Mouse (Mus musculus) urinary bladder, postnatal 4 days (tissue): Measurements from ENCODE around the gene Gm3411.
A peak's percentile ranks its signal among the peaks of the same experiment; 100 is the strongest.
"Not testable (repeated sequence)": the region's sequence is repeated elsewhere in the genome, so short reads cannot be mapped to it uniquely, and the experiment has no call there.

Experiments used
- DNase-seq, 2 experiments: peaks; one replicate each; pipeline ENCODE4 v3.0.0; 2021 to 2022; ENCODE audit warnings: low spot score in 2 of 2

Gm3411 gene

DNA sequence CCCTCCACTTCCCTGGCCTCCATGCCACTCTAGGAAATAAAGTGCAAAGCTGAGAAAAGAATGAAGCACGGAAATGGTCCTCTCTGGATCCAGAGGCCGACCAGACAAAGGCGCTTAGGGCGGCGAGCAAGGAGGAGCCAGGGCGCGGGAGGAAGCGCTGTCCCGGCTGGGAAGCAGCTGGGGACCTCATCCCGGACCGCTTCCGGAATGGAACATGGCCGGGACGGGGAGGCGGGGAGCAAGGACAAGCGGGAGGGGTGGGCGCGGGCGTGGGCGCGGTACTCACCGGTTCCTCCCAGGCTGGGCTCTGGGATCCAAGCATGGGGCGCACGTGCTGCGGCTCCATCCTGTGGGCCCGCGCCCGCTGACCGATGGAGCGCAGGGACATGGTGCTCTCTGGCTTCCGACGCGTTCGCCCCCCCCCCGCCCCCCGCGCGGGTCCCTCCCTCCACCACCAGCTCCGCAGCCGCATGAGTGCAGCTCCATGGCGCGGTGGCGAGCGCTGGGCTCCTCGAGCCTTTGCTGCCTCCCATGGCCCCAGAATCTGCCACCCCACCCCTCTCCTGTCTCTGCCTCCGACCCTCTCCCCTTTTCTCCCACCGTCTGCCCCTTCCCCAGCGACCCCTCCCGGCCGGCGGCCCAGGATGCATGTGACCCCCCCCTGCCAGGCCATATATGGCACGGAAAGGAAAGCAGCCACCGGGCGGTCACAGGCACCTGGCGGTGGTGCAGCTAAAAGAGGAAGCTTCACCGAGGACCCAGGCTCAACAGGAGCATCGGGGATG lies at the start of gene Gm3411:
TSS of gene Gm3411 (minus strand) at position 320 of the 785 bp plus-strand sequence.
- peak; percentile 32 to 60 for DNase-seq

DNA sequence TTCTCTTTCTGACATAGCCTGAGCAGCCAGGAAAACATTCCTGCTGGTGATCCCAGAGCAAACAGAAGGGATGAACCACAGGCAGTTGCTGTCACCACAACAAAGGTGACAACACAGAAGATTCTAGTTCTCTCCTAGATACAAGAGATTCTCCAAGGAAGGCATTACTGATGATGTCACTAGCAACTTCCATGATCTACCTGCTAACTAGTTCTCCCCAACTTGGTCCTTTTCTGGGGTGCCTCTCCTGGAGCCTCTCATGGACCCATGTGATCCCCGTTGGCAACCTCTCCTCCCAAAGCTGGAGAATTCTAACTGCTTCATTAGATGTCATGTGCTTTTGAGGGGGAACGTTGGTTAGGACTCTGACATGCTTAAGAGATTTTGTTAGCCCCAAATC lies 17.7 kb upstream of the Gm3411 start, which contains the start of gene Gm21103:
TSS of gene Gm21103 (minus strand) at position 101 of the 400 bp plus-strand sequence.
- not testable (repeated sequence) for DNase-seq

DNA sequence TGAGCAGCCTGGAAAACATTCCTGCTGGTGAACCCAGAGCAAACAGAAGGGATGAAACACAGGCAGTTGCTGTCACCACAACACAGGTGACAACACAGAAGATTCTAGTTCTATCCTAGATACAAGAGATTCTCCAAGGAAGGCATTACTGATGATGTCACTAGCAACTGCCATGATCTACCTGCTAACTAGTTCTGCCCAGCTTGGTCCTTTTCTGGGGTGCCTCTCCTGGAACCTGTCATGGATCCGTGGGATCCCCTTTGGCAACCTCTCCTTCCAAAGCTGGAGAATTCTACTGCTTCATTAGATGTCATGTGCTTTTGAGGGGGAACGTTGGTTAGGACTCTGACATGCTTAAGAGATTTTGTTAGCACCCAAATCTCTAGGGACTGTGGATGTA lies 67.9 kb downstream of the Gm3411 start, which contains the start of gene Gm21560:
TSS of gene Gm21560 (minus strand) at position 101 of the 400 bp plus-strand sequence.
- DNase-seq, result not testable (repeated sequence)
